Mouse (Mus musculus): Measurements from ENCODE around the gene Ypel1. TPM values are rescaled to one million over a fixed set of nuclear protein-coding genes. Genes with fewer than 3 reads are reported as not detected.

Ypel1 gene
- polyA plus RNA-seq, 2 experiments, result 20.3 to 36.9 TPM

- no peak for DNase-seq (ENCODE audit: low spot score)
- H3K9ac ChIP-seq (ENCODE audit: low read depth, low read length, severe bottlenecking), result no peak overlapping the region
- no peak for ATAC-seq (ENCODE audit: low FRiP score, low read depth)
- no peaks in the 10 kb centered on the region for H3K4me1 ChIP-seq (ENCODE audit: control insufficient read depth, insufficient read depth, low read length)
- no peak overlapping the region for H3K4me2 ChIP-seq (replicated peaks; ENCODE audit: low read depth, low read length, severe bottlenecking)
- H3K36me3 ChIP-seq (ENCODE audit: control insufficient read depth, insufficient read depth, low read length), result peaks cover 91% of the 10 kb centered on the region
- H3K9me3 ChIP-seq (ENCODE audit: control insufficient read depth, low read length), result no peaks in the 10 kb centered on the region
- WGBS, result 100% methylated on average over 1 of the region's 1 CpGs
- no peaks in the 10 kb centered on the region for H3K27me3 ChIP-seq (ENCODE audit: control insufficient read depth, insufficient read depth, low read length)
- TF ChIP-seq POLR2A (IDR thresholded peaks at IDR 0.05; ENCODE audit: borderline replicate concordance, extremely low read depth, insufficient read depth, insufficient read length), result no peak
- H3K4me3 ChIP-seq (replicated peaks; ENCODE audit: low read length), result no peak overlapping the region
- H3K27ac ChIP-seq (replicated peaks; ENCODE audit: low read depth, low read length), result no peak overlapping the region
Measured at GRCm38 (mm10) chr16:17041417-17041816, 28.1 kb upstream of the Ypel1 start.

GRCm38 (mm10) chr16:17044320-17044719, 25.2 kb upstream of the Ypel1 start:
- WGBS, result 76% methylated on average over 3 of the region's 3 CpGs
- DNase-seq (ENCODE audit: low spot score) (no peak), ATAC-seq (ENCODE audit: low FRiP score, low read depth) (peak; percentile 32; the same call in 1 of the 2 replicates)
- Histone ChIP-seq H3K4me3 (replicated peaks; ENCODE audit: low read length) (no peak overlapping the region), H3K36me3 (ENCODE audit: control insufficient read depth, insufficient read depth, low read length) (peaks cover 86% of the 10 kb centered on the region), H3K27me3 (ENCODE audit: control insufficient read depth, insufficient read depth, low read length) (no peaks in the 10 kb centered on the region), H3K9me3 (ENCODE audit: control insufficient read depth, low read length) (no peaks in the 10 kb centered on the region), H3K4me2 (replicated peaks; ENCODE audit: low read depth, low read length, severe bottlenecking) (no peak overlapping the region), H3K4me1 (ENCODE audit: control insufficient read depth, insufficient read depth, low read length) (no peaks in the 10 kb centered on the region), H3K27ac (replicated peaks; ENCODE audit: low read depth, low read length) (no peak overlapping the region), H3K9ac (ENCODE audit: low read depth, low read length, severe bottlenecking) (no peak overlapping the region)
- no peak for TF ChIP-seq POLR2A (IDR thresholded peaks at IDR 0.05; ENCODE audit: borderline replicate concordance, extremely low read depth, insufficient read depth, insufficient read length)

- DNase-seq (ENCODE audit: low spot score) (no peak), ATAC-seq (ENCODE audit: low FRiP score, low read depth) (no peak)
- H3K4me1 ChIP-seq (ENCODE audit: control insufficient read depth, insufficient read depth, low read length), result no peaks in the 10 kb centered on the region
- H3K4me2 ChIP-seq (replicated peaks; ENCODE audit: low read depth, low read length, severe bottlenecking), result no peak overlapping the region
- H3K9me3 ChIP-seq (ENCODE audit: control insufficient read depth, low read length), result no peaks in the 10 kb centered on the region
- WGBS, result 69% methylated on average over 3 of the region's 3 CpGs
- H3K4me3 ChIP-seq (replicated peaks; ENCODE audit: low read length), result no peak overlapping the region
- no peak for TF ChIP-seq POLR2A (IDR thresholded peaks at IDR 0.05; ENCODE audit: borderline replicate concordance, extremely low read depth, insufficient read depth, insufficient read length)
- peaks cover 81% of the 10 kb centered on the region for H3K36me3 ChIP-seq (ENCODE audit: control insufficient read depth, insufficient read depth, low read length)
- no peak overlapping the region for H3K9ac ChIP-seq (ENCODE audit: low read depth, low read length, severe bottlenecking)
- no peaks in the 10 kb centered on the region for H3K27me3 ChIP-seq (ENCODE audit: control insufficient read depth, insufficient read depth, low read length)
- no peak overlapping the region for H3K27ac ChIP-seq (replicated peaks; ENCODE audit: low read depth, low read length)
Measured at GRCm38 (mm10) chr16:17045287-17045686, 24.2 kb upstream of the Ypel1 start.

GRCm38 (mm10) chr16:17049886-17050285, 19.6 kb upstream of the Ypel1 start:
- Histone ChIP-seq H3K9ac (ENCODE audit: low read depth, low read length, severe bottlenecking) (no peak overlapping the region), H3K9me3 (ENCODE audit: control insufficient read depth, low read length) (no peaks in the 10 kb centered on the region), H3K27me3 (ENCODE audit: control insufficient read depth, insufficient read depth, low read length) (no peaks in the 10 kb centered on the region), H3K36me3 (ENCODE audit: control insufficient read depth, insufficient read depth, low read length) (peaks cover 38% of the 10 kb centered on the region), H3K4me3 (replicated peaks; ENCODE audit: low read length) (no peak overlapping the region), H3K4me1 (ENCODE audit: control insufficient read depth, insufficient read depth, low read length) (no peaks in the 10 kb centered on the region), H3K27ac (replicated peaks; ENCODE audit: low read depth, low read length) (no peak overlapping the region), H3K4me2 (replicated peaks; ENCODE audit: low read depth, low read length, severe bottlenecking) (no peak overlapping the region)
- DNase-seq (ENCODE audit: low spot score) (no peak), ATAC-seq (ENCODE audit: low FRiP score, low read depth) (no peak)
- no peak for TF ChIP-seq POLR2A (IDR thresholded peaks at IDR 0.05; ENCODE audit: borderline replicate concordance, extremely low read depth, insufficient read depth, insufficient read length)
- WGBS, result 88% methylated on average over 1 of the region's 1 CpGs

- Histone ChIP-seq H3K36me3 (ENCODE audit: control insufficient read depth, insufficient read depth, low read length) (peaks cover 22% of the 10 kb centered on the region), H3K9me3 (ENCODE audit: control insufficient read depth, low read length) (no peaks in the 10 kb centered on the region), H3K4me2 (replicated peaks; ENCODE audit: low read depth, low read length, severe bottlenecking) (no peak overlapping the region), H3K27ac (replicated peaks; ENCODE audit: low read depth, low read length) (no peak overlapping the region), H3K4me3 (replicated peaks; ENCODE audit: low read length) (no peak overlapping the region), H3K27me3 (ENCODE audit: control insufficient read depth, insufficient read depth, low read length) (no peaks in the 10 kb centered on the region), H3K4me1 (ENCODE audit: control insufficient read depth, insufficient read depth, low read length) (no peaks in the 10 kb centered on the region), H3K9ac (ENCODE audit: low read depth, low read length, severe bottlenecking) (no peak overlapping the region)
- WGBS, result 84% methylated on average over 7 of the region's 7 CpGs
- ATAC-seq (ENCODE audit: low FRiP score, low read depth) (0 out of 2 replicates have a peak, but pooled peaks have one; percentile 16), DNase-seq (ENCODE audit: low spot score) (no peak)
- TF ChIP-seq POLR2A (IDR thresholded peaks at IDR 0.05; ENCODE audit: borderline replicate concordance, extremely low read depth, insufficient read depth, insufficient read length), result no peak
Measured at GRCm38 (mm10) chr16:17052087-17052486, 17.4 kb upstream of the Ypel1 start.

DNA sequence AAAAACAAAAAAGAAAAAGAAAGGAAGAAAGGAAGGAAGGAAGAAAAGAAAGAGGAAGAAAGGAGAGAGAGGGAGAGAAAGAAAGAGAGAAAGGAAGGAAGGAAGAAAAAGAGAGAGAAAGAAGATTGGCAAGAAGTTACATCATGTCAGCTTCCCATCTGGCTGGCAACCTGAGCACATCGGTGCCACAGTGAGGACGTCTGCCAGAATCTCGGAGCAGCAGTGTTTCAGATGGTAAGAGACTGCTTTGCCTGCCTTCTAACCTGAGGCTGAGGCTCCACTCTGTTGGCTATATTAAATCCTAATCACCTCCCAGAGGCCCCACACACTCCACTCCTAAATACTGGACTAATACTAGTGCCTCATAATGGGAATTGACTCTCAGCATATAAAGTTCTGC, 15.6 kb upstream of the Ypel1 start:
- no peak for TF ChIP-seq POLR2A (IDR thresholded peaks at IDR 0.05; ENCODE audit: borderline replicate concordance, extremely low read depth, insufficient read depth, insufficient read length)
- Histone ChIP-seq H3K36me3 (ENCODE audit: control insufficient read depth, insufficient read depth, low read length) (peaks cover 7% of the 10 kb centered on the region; the same call in 1 of the 2 replicates), H3K27me3 (ENCODE audit: control insufficient read depth, insufficient read depth, low read length) (no peaks in the 10 kb centered on the region), H3K27ac (replicated peaks; ENCODE audit: low read depth, low read length) (no peak overlapping the region), H3K4me3 (replicated peaks; ENCODE audit: low read length) (no peak overlapping the region), H3K9ac (ENCODE audit: low read depth, low read length, severe bottlenecking) (no peak overlapping the region), H3K9me3 (ENCODE audit: control insufficient read depth, low read length) (no peaks in the 10 kb centered on the region), H3K4me2 (replicated peaks; ENCODE audit: low read depth, low read length, severe bottlenecking) (no peak overlapping the region), H3K4me1 (ENCODE audit: control insufficient read depth, insufficient read depth, low read length) (no peaks in the 10 kb centered on the region)
- no peak for DNase-seq (ENCODE audit: low spot score)
- WGBS, result 67% methylated on average over 3 of the region's 3 CpGs
- ATAC-seq (ENCODE audit: low FRiP score, low read depth), result no peak

All from limb, embryonic 14.5 days (tissue).